Mouse (Mus musculus) hindbrain, embryonic 10.5 days (tissue): ENCODE measurements around the gene Sult1a1. TPM values are rescaled to one million over a fixed set of nuclear protein-coding genes. Genes with fewer than 3 reads are reported as not detected.
"Not testable (repeated sequence)": the region's sequence is repeated elsewhere in the genome, so short reads cannot be mapped to it uniquely, and the experiment has no call there.

ENCODE experiments used
- DNase-seq: peaks from one replicate; pipeline ENCODE4 v3.0.0-alpha.2; 2017; ENCODE audit warnings: low spot score
- H3K27ac ChIP-seq: fragments of 300-500 bp; sonication (generic); 2 replicates; pipeline ENCODE4 v1.5.1; 2016; ENCODE audit warnings: mild to moderate bottlenecking, moderate library complexity
- H3K27me3 ChIP-seq: fragments of 300-500 bp; sonication (generic); 2 replicates; pipeline ENCODE4 v1.6.1; 2016; ENCODE audit warnings: mild to moderate bottlenecking; ENCODE audit not compliant: poor library complexity, insufficient read depth, severe bottlenecking
- H3K36me3 ChIP-seq: fragments of 300-500 bp; sonication (generic); 2 replicates; pipeline ENCODE4 v1.6.1; 2016; ENCODE audit warnings: mild to moderate bottlenecking, moderate library complexity
- H3K4me1 ChIP-seq: fragments of 300-500 bp; sonication (generic); replicated peaks from 2 replicates; pipeline ENCODE4 v1.6.1; 2016; ENCODE audit warnings: mild to moderate bottlenecking
- H3K4me3 ChIP-seq: fragments of 300-500 bp; sonication (generic); 2 replicates; pipeline ENCODE4 v1.5.1; 2016; ENCODE audit warnings: mild to moderate bottlenecking, moderate library complexity
- H3K9me3 ChIP-seq: fragments of 300-500 bp; sonication (generic); 2 replicates; pipeline ENCODE4 v1.6.1; 2016; ENCODE audit warnings: mild to moderate bottlenecking, moderate library complexity
- WGBS: fragments of 180-500 bp; shearing (Covaris S2); methylation state at CpG from one replicate; pipeline ENCODE4 v1.1.7; 2016; 5-methylcytosine and 5-hydroxymethylcytosine counted together
- polyA plus RNA-seq: library from polyadenylated mRNA; unstranded; fragments of >200 nt; fragmentation: Nextera tagmentation; extraction: Ambion mirVana; gene quantifications from 2 replicates; pipeline ENCODE4 v1.2.1, GENCODE M21; 2016

The Sult1a1 gene
- polyA plus RNA-seq, 1 experiment from 2014 or later: 0.30 TPM

GRCm38 (mm10) chr7:126645708-126646107 lies 30.5 kb downstream of the Sult1a1 start:
- Histone ChIP-seq H3K4me3 (no peak overlapping the region), H3K9me3 (no peaks in the 10 kb centered on the region), H3K27ac (no peak overlapping the region), H3K27me3 (no peaks in the 10 kb centered on the region), H3K4me1 (peaks cover 11% of the 10 kb centered on the region), H3K36me3 (no peaks in the 10 kb centered on the region)
- 63% methylated on average over 5 of the region's 5 CpGs for WGBS
- no peak for DNase-seq

DNA sequence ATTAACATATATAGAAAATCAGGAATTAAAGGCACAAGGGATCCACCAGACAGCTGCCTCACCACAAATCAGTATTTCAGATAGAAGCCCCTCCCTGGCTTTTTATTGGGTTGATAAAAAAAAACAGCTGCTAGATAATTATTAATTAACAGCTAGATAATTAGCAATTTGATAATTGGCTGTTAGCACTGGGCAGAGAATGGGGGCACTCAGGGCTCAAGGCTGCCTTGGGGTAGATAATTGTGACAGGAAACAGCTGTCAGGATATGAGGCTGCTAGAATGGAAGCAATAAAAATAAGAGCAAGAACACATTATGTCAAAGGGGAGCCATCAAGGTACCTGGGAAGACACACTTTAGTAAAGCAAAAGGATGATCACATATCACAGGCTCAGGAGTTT lies 31.3 kb downstream of the Sult1a1 start:
- Histone ChIP-seq H3K27ac (no peak overlapping the region), H3K9me3 (no peaks in the 10 kb centered on the region), H3K4me3 (no peak overlapping the region), H3K27me3 (no peaks in the 10 kb centered on the region), H3K36me3 (no peaks in the 10 kb centered on the region), H3K4me1 (peaks cover 5% of the 10 kb centered on the region)
- DNase-seq: no peak

DNA sequence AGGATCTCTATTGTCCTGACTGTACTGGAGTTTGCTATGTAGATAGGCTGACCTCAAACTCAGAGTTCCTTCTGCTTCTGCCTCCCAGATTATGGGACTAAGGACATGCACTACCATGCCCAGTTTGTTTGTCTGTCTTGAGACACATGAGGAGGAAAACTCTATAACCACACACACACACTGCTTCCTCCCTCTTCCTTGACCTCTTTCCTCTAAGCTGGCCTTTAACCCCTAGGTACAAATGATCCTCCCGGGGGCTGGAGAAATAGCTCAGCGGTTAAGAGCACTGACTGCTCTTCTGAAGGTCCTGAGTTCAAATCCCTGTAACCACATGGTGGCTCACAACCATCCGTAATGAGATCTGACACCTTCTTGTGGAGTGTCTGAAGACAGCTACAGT lies 31.9 kb downstream of the Sult1a1 start:
- Histone ChIP-seq H3K27ac (no peak overlapping the region), H3K4me1 (peaks cover 2% of the 10 kb centered on the region; the same call in 1 of the 2 replicates), H3K4me3 (no peak overlapping the region), H3K36me3 (no peaks in the 10 kb centered on the region), H3K27me3 (no peaks in the 10 kb centered on the region), H3K9me3 (no peaks in the 10 kb centered on the region)
- DNase-seq: no peak
- WGBS: 72% methylated on average over 3 of the region's 3 CpGs

GRCm38 (mm10) chr7:126643244-126643617 lies 33.0 kb downstream of the Sult1a1 start:
- not testable (repeated sequence) for H3K27me3 ChIP-seq, H3K4me3 ChIP-seq, H3K9me3 ChIP-seq, H3K27ac ChIP-seq, H3K36me3 ChIP-seq, H3K4me1 ChIP-seq
- DNase-seq: peak; percentile 14
- WGBS: 80% methylated on average over 3 of the region's 3 CpGs

DNA sequence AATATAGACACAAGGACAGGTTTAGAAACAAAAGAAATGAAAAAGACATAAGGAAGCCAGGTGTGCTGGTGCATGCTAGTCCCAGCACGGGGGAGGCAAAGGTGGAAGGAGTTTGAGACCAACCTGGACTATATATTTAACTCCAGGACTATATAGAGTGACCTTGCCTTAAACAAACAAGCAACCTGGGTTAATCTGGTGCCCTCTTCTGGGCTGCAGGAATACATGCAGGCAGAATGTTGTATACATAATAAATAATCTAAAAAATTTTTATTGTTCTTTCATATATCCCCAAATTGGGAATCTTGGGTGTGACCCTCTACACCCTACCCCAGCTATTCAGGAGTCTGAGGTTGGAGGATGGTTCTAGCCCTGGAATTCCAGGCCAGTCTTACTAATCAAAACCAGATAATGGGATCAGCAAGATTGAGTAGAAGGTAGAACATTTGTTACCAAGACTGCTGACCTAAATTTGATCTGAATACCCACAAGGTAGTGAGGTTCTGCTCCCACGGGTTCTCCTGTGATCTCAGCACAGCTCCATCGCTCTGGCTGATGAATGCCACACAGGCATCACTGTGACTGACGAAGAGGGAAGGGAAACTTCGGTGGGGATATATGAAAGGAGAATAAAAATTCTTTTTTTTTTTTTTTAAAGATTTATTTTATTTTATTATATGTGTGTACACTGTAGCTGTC lies 33.5 kb downstream of the Sult1a1 start:
- Histone ChIP-seq H3K27me3 (no peaks in the 10 kb centered on the region), H3K4me3 (no peak overlapping the region), H3K9me3 (no peaks in the 10 kb centered on the region), H3K27ac (no peak overlapping the region), H3K36me3 (no peaks in the 10 kb centered on the region), H3K4me1 (no peaks in the 10 kb centered on the region)
- DNase-seq: no peak
- 77% methylated on average over 5 of the region's 5 CpGs for WGBS

DNA sequence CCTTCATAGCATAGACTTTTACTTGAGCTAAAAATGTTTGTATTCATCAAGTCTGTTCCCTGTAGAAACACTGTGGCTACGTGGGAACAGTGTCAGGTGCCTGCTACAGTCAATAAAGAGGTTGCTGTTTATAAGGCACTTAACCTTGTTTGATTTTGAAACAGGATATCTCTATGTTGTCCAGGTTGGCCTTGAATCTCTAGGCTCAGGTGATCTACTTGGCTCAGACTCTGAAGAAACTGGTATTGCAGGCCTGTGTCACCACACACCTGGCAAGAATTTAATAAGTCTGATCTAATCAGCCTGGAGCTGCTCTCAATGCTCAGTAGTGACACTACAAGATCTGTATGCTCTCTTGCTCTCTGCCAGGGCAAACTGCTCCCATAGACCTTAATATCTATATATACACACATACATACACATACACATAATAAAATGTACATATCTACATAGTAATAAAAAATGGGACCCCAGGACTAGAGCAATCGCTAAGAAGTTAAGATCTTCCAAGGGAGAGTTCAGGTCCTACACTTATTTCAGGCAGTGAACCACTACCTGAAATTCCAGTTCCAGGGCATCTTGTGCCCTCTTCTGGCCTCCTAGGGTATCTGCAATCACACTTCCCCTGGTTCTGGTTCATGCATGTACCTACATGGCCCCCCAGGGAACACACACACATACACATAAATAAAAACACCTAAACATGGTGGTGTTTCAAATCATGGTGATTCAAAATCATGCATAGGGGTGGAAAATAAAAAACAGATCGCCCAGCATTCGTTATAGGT lies 39.3 kb downstream of the Sult1a1 start:
- Histone ChIP-seq H3K36me3 (no peaks in the 10 kb centered on the region), H3K4me3 (no peak overlapping the region), H3K9me3 (no peaks in the 10 kb centered on the region), H3K4me1 (no peaks in the 10 kb centered on the region), H3K27ac (no peak overlapping the region), H3K27me3 (no peaks in the 10 kb centered on the region)
- DNase-seq: peak; percentile 27
- WGBS: 18% methylated on average over 4 of the region's 4 CpGs

DNA sequence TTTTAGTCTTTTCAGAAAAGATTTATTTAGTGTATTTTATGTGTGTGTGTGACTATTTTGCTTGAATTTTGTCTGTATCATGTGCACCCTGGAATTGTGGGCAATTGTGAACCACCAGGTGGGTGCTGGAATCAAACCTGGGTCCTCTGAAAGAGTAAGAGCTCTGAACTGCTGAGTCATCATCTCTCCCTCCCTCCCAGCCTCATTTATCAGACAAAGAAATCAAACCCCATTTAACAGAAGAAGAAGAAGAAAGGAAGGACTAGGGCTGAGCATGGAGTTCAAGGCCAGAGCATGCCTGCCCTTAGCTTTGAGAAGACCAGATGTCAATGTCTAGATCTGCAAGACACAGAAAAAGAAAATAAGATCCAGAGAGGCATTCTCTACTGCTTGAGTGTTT lies 40.9 kb downstream of the Sult1a1 start:
- no peaks in the 10 kb centered on the region for H3K9me3 ChIP-seq
- H3K4me3 ChIP-seq: no peak overlapping the region
- no peak for DNase-seq
- no peak overlapping the region for H3K27ac ChIP-seq
- H3K27me3 ChIP-seq: no peaks in the 10 kb centered on the region
- H3K4me1 ChIP-seq: 0 out of 2 replicates have a peak, but pooled peaks cover 3% of the 10 kb centered on the region
- no peaks in the 10 kb centered on the region for H3K36me3 ChIP-seq

- WGBS: 90% methylated on average over 2 of the region's 2 CpGs
These were observed 43.8 kb downstream of the Sult1a1 start for GRCm38 (mm10) chr7:126632478-126632877.

DNA sequence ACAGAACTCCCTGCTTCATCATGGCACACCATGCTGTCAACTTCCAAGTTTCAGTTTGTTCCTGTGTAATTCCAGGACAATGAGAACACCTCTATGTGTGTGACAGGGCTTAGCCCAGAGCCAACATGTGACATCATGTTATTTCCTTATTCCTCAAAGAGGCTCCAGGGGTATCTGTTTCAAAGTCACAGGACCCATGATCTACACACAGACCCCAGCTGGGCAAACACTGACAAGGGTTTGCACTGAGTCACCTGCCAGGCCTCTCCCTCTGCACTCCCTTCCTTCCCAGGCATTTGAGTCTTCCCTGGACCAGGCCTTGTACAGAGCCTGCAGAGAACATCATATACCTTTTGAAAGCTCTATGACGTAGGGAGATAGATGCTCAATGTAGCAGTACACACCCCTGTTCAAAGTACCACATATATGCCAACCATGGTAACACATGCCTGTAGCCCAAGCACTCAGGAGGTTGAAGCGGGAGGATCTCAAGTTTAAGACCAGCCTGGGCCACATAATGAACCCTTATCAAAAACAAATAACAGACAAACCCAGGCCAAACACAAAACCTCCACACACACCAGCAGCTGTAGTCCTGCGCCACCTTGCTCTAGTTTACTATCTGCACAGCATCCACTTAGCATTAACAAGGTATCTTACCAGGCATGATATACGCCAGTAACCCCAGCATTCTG lies 45.3 kb downstream of the Sult1a1 start, which contains the start of gene Nupr1:
Gene Nupr1 (minus strand): TSS at position 38 of the 695 bp plus-strand sequence.
- WGBS: 93% methylated on average over 4 of the region's 4 CpGs
- no peaks in the 10 kb centered on the region for H3K27me3 ChIP-seq
- H3K9me3 ChIP-seq: no peaks in the 10 kb centered on the region
- H3K4me3 ChIP-seq: no peak within 1 kb of the TSS
- H3K4me1 ChIP-seq: 0 out of 2 replicates have a peak, but pooled peaks cover 3% of the 10 kb centered on the region
- H3K27ac ChIP-seq: no peak within 1 kb of the TSS
- no peaks in the 10 kb centered on the region for H3K36me3 ChIP-seq
- no peak for DNase-seq

More at GRCm38 (mm10) chr7:126632478-126632877, 43.8 kb downstream of the Sult1a1 start:
- Histone ChIP-seq H3K4me3 (no peak overlapping the region), H3K36me3 (no peaks in the 10 kb centered on the region), H3K27me3 (no peaks in the 10 kb centered on the region), H3K4me1 (0 out of 2 replicates have a peak, but pooled peaks cover 3% of the 10 kb centered on the region), H3K9me3 (no peaks in the 10 kb centered on the region), H3K27ac (no peak overlapping the region)
- DNase-seq: no peak

DNA sequence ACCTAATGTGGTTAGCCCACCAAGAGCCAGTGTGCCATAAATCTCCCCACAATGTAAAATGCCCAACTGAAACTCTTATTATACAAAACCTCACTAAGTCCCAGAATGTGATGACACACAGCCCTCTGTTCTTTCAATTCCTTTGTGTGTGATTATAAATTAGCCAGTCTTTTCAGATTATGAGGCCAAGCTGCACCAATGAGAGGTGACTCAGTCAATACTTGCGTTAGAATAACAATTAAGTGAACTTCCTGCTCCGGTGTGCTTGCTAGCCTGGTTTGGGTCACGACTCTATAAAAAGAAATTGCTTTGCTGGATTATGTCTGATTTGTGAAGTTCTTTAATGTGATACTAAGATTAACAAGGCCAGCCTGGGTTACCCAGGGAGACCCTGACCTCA lies 46.3 kb downstream of the Sult1a1 start:
- H3K36me3 ChIP-seq: no peaks in the 10 kb centered on the region
- H3K4me3 ChIP-seq: no peak overlapping the region
- DNase-seq: no peak
- no peak overlapping the region for H3K27ac ChIP-seq
- no peaks in the 10 kb centered on the region for H3K9me3 ChIP-seq
- H3K27me3 ChIP-seq: no peaks in the 10 kb centered on the region
- 66% methylated on average over 3 of the region's 3 CpGs for WGBS
- 0 out of 2 replicates have a peak, but pooled peaks cover 7% of the 10 kb centered on the region for H3K4me1 ChIP-seq

DNA sequence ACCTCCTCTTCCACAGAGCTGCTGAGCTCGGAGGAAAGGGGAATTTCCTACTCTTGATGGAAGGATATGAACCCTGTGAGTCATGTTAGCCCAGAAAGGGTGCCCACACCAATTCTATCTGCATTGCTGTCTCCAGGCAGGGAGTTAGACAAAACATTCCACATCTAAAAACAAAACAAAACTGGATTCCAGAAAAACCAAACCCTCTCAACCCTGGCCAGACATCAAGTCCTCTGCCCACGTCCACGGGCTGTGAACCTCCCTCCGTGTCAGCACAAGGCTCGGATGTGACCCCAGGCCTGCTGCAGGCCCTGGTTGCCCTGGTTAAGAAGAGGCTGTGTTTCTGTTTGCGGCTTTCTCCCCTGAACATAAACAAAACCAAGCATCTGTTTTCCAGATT lies 48.1 kb downstream of the Sult1a1 start:
- Histone ChIP-seq H3K27ac (0 out of 2 replicates have a peak overlapping the region, but pooled peaks have one; percentile 16), H3K4me3 (no peak overlapping the region), H3K4me1 (peaks cover 15% of the 10 kb centered on the region), H3K9me3 (no peaks in the 10 kb centered on the region), H3K36me3 (no peaks in the 10 kb centered on the region), H3K27me3 (no peaks in the 10 kb centered on the region)
- WGBS: 66% methylated on average over 6 of the region's 6 CpGs
- no peak for DNase-seq

DNA sequence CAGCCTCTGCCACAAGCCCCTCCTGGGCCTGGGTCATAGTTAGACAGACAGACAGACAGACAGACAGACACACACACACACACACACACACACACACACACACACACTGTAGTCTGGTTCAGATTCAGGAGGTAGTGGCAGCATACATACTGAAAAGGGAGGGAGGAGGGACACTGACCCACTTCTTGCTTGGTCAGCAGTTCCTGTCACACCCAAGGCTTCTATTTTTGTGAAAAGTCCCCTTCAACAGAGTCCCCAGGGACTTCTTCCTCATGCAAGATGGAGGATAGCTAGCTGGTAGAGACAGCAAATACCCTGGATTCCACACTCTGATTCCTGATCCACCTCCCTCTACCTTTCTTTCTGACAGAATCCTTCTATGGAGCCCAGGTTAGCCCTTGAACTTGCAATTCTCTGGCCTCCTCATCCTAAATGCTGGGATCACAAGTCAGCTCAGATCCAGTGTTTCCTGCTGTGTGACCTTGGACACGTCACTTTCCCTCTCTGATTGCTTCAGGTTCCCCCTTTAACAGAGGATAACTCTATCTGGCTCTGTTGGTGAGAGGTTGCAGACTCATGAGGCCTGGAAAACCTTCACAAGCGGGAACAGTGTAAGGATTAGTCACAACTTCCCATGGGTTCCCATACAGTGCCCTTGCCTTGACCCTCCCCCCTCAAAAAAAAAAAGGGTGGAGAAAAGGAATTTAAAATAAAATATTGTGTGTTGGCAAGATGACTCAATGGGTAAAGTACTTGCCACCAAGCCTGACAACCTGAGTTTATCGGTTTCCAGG lies 50.2 kb downstream of the Sult1a1 start:
- peaks cover 18% of the 10 kb centered on the region for H3K4me1 ChIP-seq
- H3K9me3 ChIP-seq: no peaks in the 10 kb centered on the region
- H3K27me3 ChIP-seq: no peaks in the 10 kb centered on the region
- 80% methylated on average over 3 of the region's 3 CpGs for WGBS
- H3K27ac ChIP-seq: peak overlapping the region; percentile 64; the same call in 1 of the 2 replicates
- no peak for DNase-seq
- no peaks in the 10 kb centered on the region for H3K36me3 ChIP-seq
- no peak overlapping the region for H3K4me3 ChIP-seq
